Mouse (Mus musculus) hematopoietic stem cell, adult 5-6 weeks (primary cell): ENCODE results near the gene Acss1. TPM values are rescaled to one million over a fixed set of nuclear protein-coding genes. Genes with fewer than 3 reads are reported as not detected.
A peak's percentile ranks its signal among the peaks of the same experiment; 100 is the strongest.

Experiments used
- ATAC-seq, 2 experiments: fragments of 125-278 bp in 1 of 2; replicated peaks in 1 of 2; 2 replicates each; pipeline ENCODE4 v1.8.0; 2016 to 2017; ENCODE audit warnings: inconsistent platforms in 2 of 2, mild to moderate bottlenecking in 2 of 2, moderate number of reproducible peaks in 2 of 2, low read depth in 1 of 2, moderate TSS enrichment in 1 of 2; ENCODE audit not compliant: low FRiP score in 2 of 2, poor library complexity in 2 of 2, severe bottlenecking in 2 of 2, insufficient read depth in 1 of 2, low TSS enrichment in 1 of 2
- total RNA-seq: library from RNA; stranded (forward); fragments of 172-1452, 232-1000 nt; gene quantifications from 2 replicates; pipeline ENCODE4 v1.2.3, GENCODE M21; 2017

The Acss1 gene
- 12.1 and 20.0 TPM in 2 replicates for total RNA-seq

GRCm38 (mm10) chr2:150667820-150668766, at the start of gene Acss1:
Gene Acss1 (minus strand): TSS chr2:150668500.
- peak; percentile 34 to 43 for ATAC-seq

GRCm38 (mm10) chr2:150712167-150712674, 43.9 kb upstream of the Acss1 start:
- ATAC-seq: no peak

GRCm38 (mm10) chr2:150691481-150692170, 23.3 kb upstream of the Acss1 start:
- no peak for ATAC-seq

GRCm38 (mm10) chr2:150690216-150690615, 21.9 kb upstream of the Acss1 start:
- ATAC-seq: no peak

- no peak for ATAC-seq
Observed at GRCm38 (mm10) chr2:150689223-150689800, 21.0 kb upstream of the Acss1 start, which contains the start of gene Vsx1. Gene Vsx1 (minus strand): TSS chr2:150689360.

- peak; percentile 18 to 59 for ATAC-seq
Observed at GRCm38 (mm10) chr2:150688541-150689186, 20.4 kb upstream of the Acss1 start.

- ATAC-seq: no peak
Observed at GRCm38 (mm10) chr2:150687871-150688540, 19.7 kb upstream of the Acss1 start.

- ATAC-seq: no peak
Observed at GRCm38 (mm10) chr2:150685389-150685788, 17.1 kb upstream of the Acss1 start.

GRCm38 (mm10) chr2:150684451-150684850, 16.2 kb upstream of the Acss1 start:
- ATAC-seq: no peak

- no peak for ATAC-seq
Observed at GRCm38 (mm10) chr2:150681581-150681980, 13.3 kb upstream of the Acss1 start.

- ATAC-seq: peak in 1 of 2 experiments; percentile 15; a peak in 2 of 4 replicates
Observed at GRCm38 (mm10) chr2:150678392-150678791, 10.1 kb upstream of the Acss1 start.

GRCm38 (mm10) chr2:150675525-150675924, 7.2 kb upstream of the Acss1 start:
- ATAC-seq: no peak

- ATAC-seq: peak; percentile 49 to 58
Observed at GRCm38 (mm10) chr2:150674900-150675299, 6.6 kb upstream of the Acss1 start.

GRCm38 (mm10) chr2:150673929-150674328, 5.6 kb upstream of the Acss1 start:
- ATAC-seq: peak; percentile 84 to 85

- no peak for ATAC-seq
Observed at GRCm38 (mm10) chr2:150671609-150672290, 3.5 kb upstream of the Acss1 start.

GRCm38 (mm10) chr2:150670926-150671325, 2.6 kb upstream of the Acss1 start:
- no peak for ATAC-seq
